Comparison of ENCODE assay signal across 16 mouse cellular contexts in the genomic region with DNA sequence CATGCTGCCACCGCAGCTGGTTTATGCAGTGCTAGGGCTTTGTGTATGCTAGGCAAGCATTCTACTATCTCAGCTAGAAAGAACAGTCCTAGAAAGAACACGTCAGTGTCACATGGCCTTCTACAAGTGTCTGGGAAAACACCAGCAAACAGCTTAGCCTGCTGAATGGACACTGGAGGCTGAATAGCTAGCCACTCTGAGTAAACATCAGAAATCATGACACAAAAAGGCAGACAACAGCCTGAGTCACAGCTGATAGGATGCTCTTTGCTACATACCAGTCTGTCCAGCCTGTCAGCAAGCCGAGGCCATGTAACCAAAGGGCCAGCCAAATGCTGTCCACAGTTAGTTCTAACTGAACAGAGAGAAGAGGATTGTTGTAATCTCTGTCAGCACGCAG. TPM values are rescaled to one million over a fixed set of nuclear protein-coding genes. Genes with fewer than 3 reads are reported as not detected.
DNase-seq lines count a peak whose midpoint lies in the region; ATAC-seq and TF ChIP-seq lines count a peak whose summit lies in the region.
"Had no signal": no experiment of that assay in that cellular context is flagged by ENCODE, and none has a peak within 500 bp of the region (broad histone marks: within the 10 kb centered on the region; RNA-seq: fewer than 3 reads in every experiment).

No protein-coding gene starts in this region.

- no peak for TF ChIP-seq CTCF in lung, adult 2 months (IDR thresholded peaks at IDR 0.05; ENCODE audit: insufficient read depth, low read length)

- H3K4me2 ChIP-seq in heart, embryonic 13.5 days = peak overlapping the region; percentile 24
- H3K4me2 ChIP-seq: midbrain, embryonic 12.5 days; neural tube, embryonic 13.5 days had no signal

- ATAC-seq in heart, embryonic 13.5 days (ENCODE audit: extremely low read depth, insufficient number of reproducible peaks, low FRiP score, low TSS enrichment) = no peak
- no peak for ATAC-seq in monocyte, adult 5-6 weeks (replicated peaks; ENCODE audit: insufficient number of reproducible peaks, low FRiP score, low TSS enrichment, poor library complexity, severe bottlenecking)
- ATAC-seq: hindbrain, postnatal 0 days had no signal

- no peak for TF ChIP-seq POLR2A in lung, adult 2 months (IDR thresholded peaks at IDR 0.05; ENCODE audit: borderline replicate concordance, extremely low read depth, low read depth, low read length)

- no peak for DNase-seq in heart, adult 8-10 months (ENCODE audit: low spot score)
- peak; percentile 24 for DNase-seq in lung, postnatal 36 days
- DNase-seq in lung, adult 2 months = no peak
- DNase-seq in adrenal gland, postnatal 36 days = peak; percentile 42 to 60
- no peak for DNase-seq in frontal cortex, postnatal 25 days (ENCODE audit: low spot score in 2 of 2)
- DNase-seq: cerebellum, postnatal 14 days; gastrocnemius, postnatal 25 days; kidney, adult 9 months; lung, postnatal 14 days; thymus, postnatal 36 days had no signal

- H3K9ac ChIP-seq in heart, embryonic 13.5 days = no peak overlapping the region
- H3K9ac ChIP-seq: midbrain, embryonic 12.5 days; neural tube, embryonic 13.5 days had no signal

- H3K9me3 ChIP-seq in heart, embryonic 13.5 days = no peaks in the 10 kb centered on the region
- H3K9me3 ChIP-seq: embryonic facial prominence, embryonic 10.5 days; midbrain, embryonic 12.5 days; neural tube, embryonic 13.5 days had no signal

- H3K4me3 ChIP-seq in heart, embryonic 13.5 days = no peak overlapping the region
- H3K4me3 ChIP-seq in lung, adult 2 months (replicated peaks; ENCODE audit: extremely low read depth, low read depth, low read length) = no peak overlapping the region
- H3K4me3 ChIP-seq: embryonic facial prominence, embryonic 10.5 days; midbrain, embryonic 12.5 days; neural tube, embryonic 13.5 days had no signal

- H3K27me3 ChIP-seq in heart, embryonic 13.5 days (replicated peaks) = no peaks in the 10 kb centered on the region
- H3K27me3 ChIP-seq: midbrain, embryonic 12.5 days; neural tube, embryonic 13.5 days had no signal

- peaks cover 15% of the 10 kb centered on the region for H3K4me1 ChIP-seq in heart, embryonic 13.5 days
- H3K4me1 ChIP-seq in lung, adult 2 months (ENCODE audit: control insufficient read depth, insufficient read depth, low read length) = no peaks in the 10 kb centered on the region; the same call in 1 of the 2 replicates
- H3K4me1 ChIP-seq: midbrain, embryonic 12.5 days; neural tube, embryonic 13.5 days had no signal

- no peaks in the 10 kb centered on the region for H3K36me3 ChIP-seq in heart, embryonic 13.5 days
- H3K36me3 ChIP-seq: embryonic facial prominence, embryonic 10.5 days; midbrain, embryonic 12.5 days; neural tube, embryonic 13.5 days had no signal

- 26% methylated on average over 4 of the region's 4 CpGs for WGBS in heart, embryonic 13.5 days
- WGBS in lung, adult 2 months = 59% methylated on average over 4 of the region's 4 CpGs

- no peak overlapping the region for H3K27ac ChIP-seq in heart, embryonic 13.5 days (replicated peaks)
- H3K27ac ChIP-seq: embryonic facial prominence, embryonic 10.5 days; hindbrain, postnatal 0 days; midbrain, embryonic 12.5 days; neural tube, embryonic 13.5 days had no signal

RNA-seq across cellular contexts. Expression of a gene that starts 32.3 kb away (rescaled TPM):
- 23.1 and 23.3 TPM in 2 replicates for polyA plus RNA-seq in heart, embryonic 13.5 days (2015; fragmentation: Nextera tagmentation; extraction: Ambion mirVana)
- 10 to 100 TPM; 61.4 to 87.8 (median 77.9) TPM for total RNA-seq in heart, adult 8-10 months (2022)
- 17.8 and 23.9 TPM in 2 replicates for polyA plus RNA-seq in lung, adult 2 months (2012; rRNA removed)
- total RNA-seq in adrenal gland, postnatal 36 days (2021) = 10 to 100 TPM; 71.3 to 73.4 TPM
- 46.8 to 79.4 TPM (median 51.9 TPM) in 3 replicates for total RNA-seq in monocyte, adult 5-6 weeks (2017)

Comparison
In these comparisons a context has a peak if more than half of its experiments do, and no peak if none do; other contexts are left out.
1. DNase-seq: peak in lung, postnatal 36 days (single experiment) and adrenal gland, postnatal 36 days (2 of 2); none in heart, adult 8-10 months (single experiment), lung, adult 2 months (single experiment) and frontal cortex, postnatal 25 days (0 of 2).